Mouse (Mus musculus): ENCODE results near the gene Cachd1. TPM values are rescaled to one million over a fixed set of nuclear protein-coding genes. Genes with fewer than 3 reads are reported as not detected.
A peak's percentile ranks its signal among the peaks of the same experiment; 100 is the strongest.

Cachd1 gene
- polyA plus RNA-seq, 1 experiment from 2014 or later: 50.0 TPM

GRCm38 (mm10) chr4:101002961-101003360 is 226.5 kb downstream of the Cachd1 start:
- Histone ChIP-seq H3K9ac (replicated peaks; ENCODE audit: low read length) (no peak overlapping the region), H3K4me2 (ENCODE audit: low read length) (no peak overlapping the region), H3K36me3 (ENCODE audit: control insufficient read depth, insufficient read depth, low read length) (peaks cover 40% of the 10 kb centered on the region), H3K27ac (replicated peaks; ENCODE audit: low read depth, low read length) (no peak overlapping the region), H3K4me1 (ENCODE audit: control insufficient read depth, insufficient read depth, low read length) (0 out of 2 replicates have a peak, but pooled peaks cover 5% of the 10 kb centered on the region), H3K27me3 (ENCODE audit: control insufficient read depth, insufficient read depth, low read length) (no peaks in the 10 kb centered on the region), H3K9me3 (ENCODE audit: control insufficient read depth, low read length) (no peaks in the 10 kb centered on the region), H3K4me3 (replicated peaks; ENCODE audit: low read depth, low read length) (no peak overlapping the region)
- WGBS: 95% methylated on average over 16 of the region's 16 CpGs
- ATAC-seq (ENCODE audit: low FRiP score, low TSS enrichment) (no peak), DNase-seq (no peak)

GRCm38 (mm10) chr4:101008362-101008769 is 231.9 kb downstream of the Cachd1 start:
- Histone ChIP-seq H3K27me3 (ENCODE audit: control insufficient read depth, insufficient read depth, low read length) (no peaks in the 10 kb centered on the region), H3K9ac (replicated peaks; ENCODE audit: low read length) (no peak overlapping the region), H3K36me3 (ENCODE audit: control insufficient read depth, insufficient read depth, low read length) (peaks cover 12% of the 10 kb centered on the region), H3K27ac (replicated peaks; ENCODE audit: low read depth, low read length) (0 out of 2 replicates have a peak overlapping the region, but pooled peaks have one; percentile 0), H3K4me2 (ENCODE audit: low read length) (no peak overlapping the region), H3K4me3 (replicated peaks; ENCODE audit: low read depth, low read length) (no peak overlapping the region), H3K4me1 (ENCODE audit: control insufficient read depth, insufficient read depth, low read length) (0 out of 2 replicates have a peak, but pooled peaks cover 9% of the 10 kb centered on the region), H3K9me3 (ENCODE audit: control insufficient read depth, low read length) (no peaks in the 10 kb centered on the region; the same call in 1 of the 2 replicates)
- DNase-seq (no peak), ATAC-seq (ENCODE audit: low FRiP score, low TSS enrichment) (no peak)
- 16% methylated on average over 5 of the region's 5 CpGs for WGBS

DNA sequence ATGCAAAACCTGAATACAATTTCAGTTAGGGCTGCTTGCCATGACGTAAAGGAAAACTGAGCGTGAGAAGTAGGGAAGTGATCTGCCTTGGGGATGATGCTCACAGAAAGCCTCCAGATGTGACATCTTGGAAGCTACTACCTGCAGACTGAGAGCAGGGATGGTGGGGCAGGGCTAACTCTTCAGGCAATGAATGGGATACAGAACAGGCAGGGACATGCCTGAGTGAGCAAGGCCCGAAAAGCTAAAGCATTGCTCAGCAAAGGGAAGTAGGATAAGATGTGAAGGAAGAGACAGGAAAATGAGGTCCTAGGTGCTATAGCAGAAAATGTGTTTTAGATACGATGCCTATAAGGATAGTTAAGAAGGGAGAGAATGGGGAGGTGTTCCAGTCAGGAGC is 232.6 kb downstream of the Cachd1 start:
- WGBS: 67% methylated on average over 4 of the region's 4 CpGs
- Histone ChIP-seq H3K36me3 (ENCODE audit: control insufficient read depth, insufficient read depth, low read length) (peaks cover 10% of the 10 kb centered on the region), H3K4me1 (ENCODE audit: control insufficient read depth, insufficient read depth, low read length) (0 out of 2 replicates have a peak, but pooled peaks cover 9% of the 10 kb centered on the region), H3K9me3 (ENCODE audit: control insufficient read depth, low read length) (no peaks in the 10 kb centered on the region; the same call in 1 of the 2 replicates), H3K4me3 (replicated peaks; ENCODE audit: low read depth, low read length) (no peak overlapping the region), H3K27ac (replicated peaks; ENCODE audit: low read depth, low read length) (no peak overlapping the region), H3K4me2 (ENCODE audit: low read length) (no peak overlapping the region), H3K9ac (replicated peaks; ENCODE audit: low read length) (no peak overlapping the region), H3K27me3 (ENCODE audit: control insufficient read depth, insufficient read depth, low read length) (no peaks in the 10 kb centered on the region)
- no peak for DNase-seq
- ATAC-seq (ENCODE audit: low FRiP score, low TSS enrichment): no peak

GRCm38 (mm10) chr4:101017806-101018205 is 241.3 kb downstream of the Cachd1 start:
- Histone ChIP-seq H3K36me3 (ENCODE audit: control insufficient read depth, insufficient read depth, low read length) (no peaks in the 10 kb centered on the region), H3K9ac (replicated peaks; ENCODE audit: low read length) (no peak overlapping the region), H3K27me3 (ENCODE audit: control insufficient read depth, insufficient read depth, low read length) (no peaks in the 10 kb centered on the region), H3K4me3 (replicated peaks; ENCODE audit: low read depth, low read length) (no peak overlapping the region), H3K4me2 (ENCODE audit: low read length) (no peak overlapping the region), H3K9me3 (ENCODE audit: control insufficient read depth, low read length) (peaks cover under 1% of the 10 kb centered on the region; the same call in 1 of the 2 replicates), H3K27ac (replicated peaks; ENCODE audit: low read depth, low read length) (no peak overlapping the region), H3K4me1 (ENCODE audit: control insufficient read depth, insufficient read depth, low read length) (no peaks in the 10 kb centered on the region)
- WGBS: 91% methylated on average over 4 of the region's 4 CpGs
- no peak for ATAC-seq (ENCODE audit: low FRiP score, low TSS enrichment)
- DNase-seq: no peak

DNA sequence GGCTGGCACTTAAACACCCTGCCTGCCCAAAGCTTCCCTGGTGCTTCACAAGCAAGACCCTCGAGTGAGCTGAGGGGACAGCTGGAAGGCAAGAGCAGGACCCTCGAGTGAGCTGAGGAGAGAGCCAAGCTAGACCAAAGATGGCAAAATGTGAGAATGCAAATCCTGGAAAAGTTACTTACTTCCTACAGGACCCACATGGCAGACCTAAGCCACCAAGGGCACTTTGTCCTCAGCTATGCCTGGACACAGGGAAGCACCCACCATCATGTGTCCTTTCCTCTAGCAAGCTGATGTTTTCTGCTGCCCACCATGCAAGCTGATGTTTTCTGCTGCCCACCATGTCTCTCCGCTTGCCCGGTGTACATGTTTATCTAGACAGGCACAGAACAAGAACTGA is 244.1 kb downstream of the Cachd1 start, which contains the start of gene Gm10577:
Gene Gm10577 (minus strand): TSS at position 101 of the 400 bp plus-strand sequence.
- H3K27me3 ChIP-seq (ENCODE audit: control insufficient read depth, insufficient read depth, low read length): no peaks in the 10 kb centered on the region
- no peak within 1 kb of the TSS for H3K4me3 ChIP-seq (replicated peaks; ENCODE audit: low read depth, low read length)
- H3K9ac ChIP-seq (replicated peaks; ENCODE audit: low read length): no peak within 1 kb of the TSS
- DNase-seq: no peak
- WGBS: 80% methylated on average over 4 of the region's 4 CpGs
- H3K27ac ChIP-seq (replicated peaks; ENCODE audit: low read depth, low read length): no peak within 1 kb of the TSS
- no peak within 1 kb of the TSS for H3K4me2 ChIP-seq (ENCODE audit: low read length)
- H3K9me3 ChIP-seq (ENCODE audit: control insufficient read depth, low read length): peaks cover 7% of the 10 kb centered on the region; the same call in 1 of the 2 replicates
- H3K4me1 ChIP-seq (ENCODE audit: control insufficient read depth, insufficient read depth, low read length): no peaks in the 10 kb centered on the region
- ATAC-seq (ENCODE audit: low FRiP score, low TSS enrichment): no peak
- H3K36me3 ChIP-seq (ENCODE audit: control insufficient read depth, insufficient read depth, low read length): no peaks in the 10 kb centered on the region

GRCm38 (mm10) chr4:101026566-101026965 is 250.1 kb downstream of the Cachd1 start:
- Histone ChIP-seq H3K9me3 (ENCODE audit: control insufficient read depth, low read length) (peaks cover 7% of the 10 kb centered on the region; the same call in 1 of the 2 replicates), H3K4me2 (ENCODE audit: low read length) (no peak overlapping the region), H3K36me3 (ENCODE audit: control insufficient read depth, insufficient read depth, low read length) (no peaks in the 10 kb centered on the region), H3K9ac (replicated peaks; ENCODE audit: low read length) (no peak overlapping the region), H3K4me1 (ENCODE audit: control insufficient read depth, insufficient read depth, low read length) (peaks cover 5% of the 10 kb centered on the region; the same call in 1 of the 2 replicates), H3K27ac (replicated peaks; ENCODE audit: low read depth, low read length) (no peak overlapping the region), H3K4me3 (replicated peaks; ENCODE audit: low read depth, low read length) (no peak overlapping the region), H3K27me3 (ENCODE audit: control insufficient read depth, insufficient read depth, low read length) (no peaks in the 10 kb centered on the region)
- WGBS: 76% methylated on average over 5 of the region's 5 CpGs
- ATAC-seq (ENCODE audit: low FRiP score, low TSS enrichment) (no peak), DNase-seq (no peak)

DNA sequence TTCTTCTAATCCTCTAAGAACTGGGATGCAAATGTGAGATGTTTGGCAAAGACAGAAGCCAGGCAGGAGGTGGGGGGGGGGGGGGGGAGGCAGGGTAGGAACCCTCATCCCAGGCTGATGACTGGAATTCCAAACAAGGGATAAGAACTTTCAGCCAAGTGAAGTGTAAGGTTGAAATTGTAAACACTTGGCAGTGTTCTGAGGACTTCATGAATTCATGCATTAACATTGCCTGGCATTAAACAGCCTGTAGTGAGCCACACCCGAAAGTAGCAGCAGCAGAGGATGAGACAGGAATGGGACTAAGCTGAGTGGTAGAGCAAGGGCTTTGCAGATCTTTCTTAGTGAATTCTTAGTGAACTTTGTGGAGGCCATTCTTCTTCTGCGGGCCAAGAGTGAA is 250.5 kb downstream of the Cachd1 start:
- no peak overlapping the region for H3K4me2 ChIP-seq (ENCODE audit: low read length)
- peaks cover 7% of the 10 kb centered on the region; the same call in 1 of the 2 replicates for H3K9me3 ChIP-seq (ENCODE audit: control insufficient read depth, low read length)
- H3K27ac ChIP-seq (replicated peaks; ENCODE audit: low read depth, low read length): no peak overlapping the region
- H3K4me3 ChIP-seq (replicated peaks; ENCODE audit: low read depth, low read length): no peak overlapping the region
- no peak overlapping the region for H3K9ac ChIP-seq (replicated peaks; ENCODE audit: low read length)
- 77% methylated on average over 2 of the region's 2 CpGs for WGBS
- peaks cover 5% of the 10 kb centered on the region; the same call in 1 of the 2 replicates for H3K4me1 ChIP-seq (ENCODE audit: control insufficient read depth, insufficient read depth, low read length)
- H3K36me3 ChIP-seq (ENCODE audit: control insufficient read depth, insufficient read depth, low read length): no peaks in the 10 kb centered on the region
- ATAC-seq (ENCODE audit: low FRiP score, low TSS enrichment) (no peak), DNase-seq (peak; percentile 3)
- no peaks in the 10 kb centered on the region for H3K27me3 ChIP-seq (ENCODE audit: control insufficient read depth, insufficient read depth, low read length)

GRCm38 (mm10) chr4:101027852-101028411 is 251.5 kb downstream of the Cachd1 start:
- Histone ChIP-seq H3K4me2 (ENCODE audit: low read length) (no peak overlapping the region), H3K27me3 (ENCODE audit: control insufficient read depth, insufficient read depth, low read length) (no peaks in the 10 kb centered on the region), H3K4me1 (ENCODE audit: control insufficient read depth, insufficient read depth, low read length) (peaks cover 5% of the 10 kb centered on the region; the same call in 1 of the 2 replicates), H3K36me3 (ENCODE audit: control insufficient read depth, insufficient read depth, low read length) (no peaks in the 10 kb centered on the region), H3K4me3 (replicated peaks; ENCODE audit: low read depth, low read length) (no peak overlapping the region), H3K27ac (replicated peaks; ENCODE audit: low read depth, low read length) (no peak overlapping the region), H3K9ac (replicated peaks; ENCODE audit: low read length) (no peak overlapping the region), H3K9me3 (ENCODE audit: control insufficient read depth, low read length) (peaks cover 5% of the 10 kb centered on the region; the same call in 1 of the 2 replicates)
- no peak for ATAC-seq (ENCODE audit: low FRiP score, low TSS enrichment)
- no peak for DNase-seq
- WGBS: 96% methylated on average over 9 of the region's 9 CpGs

GRCm38 (mm10) chr4:101033047-101033446 is 256.6 kb downstream of the Cachd1 start:
- Histone ChIP-seq H3K4me2 (ENCODE audit: low read length) (no peak overlapping the region), H3K27me3 (ENCODE audit: control insufficient read depth, insufficient read depth, low read length) (no peaks in the 10 kb centered on the region), H3K36me3 (ENCODE audit: control insufficient read depth, insufficient read depth, low read length) (no peaks in the 10 kb centered on the region), H3K9me3 (ENCODE audit: control insufficient read depth, low read length) (no peaks in the 10 kb centered on the region), H3K4me1 (ENCODE audit: control insufficient read depth, insufficient read depth, low read length) (no peaks in the 10 kb centered on the region), H3K9ac (replicated peaks; ENCODE audit: low read length) (no peak overlapping the region), H3K4me3 (replicated peaks; ENCODE audit: low read depth, low read length) (no peak overlapping the region), H3K27ac (replicated peaks; ENCODE audit: low read depth, low read length) (no peak overlapping the region)
- ATAC-seq (ENCODE audit: low FRiP score, low TSS enrichment) (no peak), DNase-seq (no peak)
- WGBS: 80% methylated on average over 3 of the region's 3 CpGs
